Mouse (Mus musculus): ENCODE results near the gene Mslnl.
A peak's percentile ranks its signal among the peaks of the same experiment; 100 is the strongest.
"Not testable (repeated sequence)": the region's sequence is repeated elsewhere in the genome, so short reads cannot be mapped to it uniquely, and the experiment has no call there.

Gene Mslnl

GRCm38 (mm10) chr17:25735745-25736144 lies at the start of gene Mslnl:
TSS of gene Mslnl (plus strand) at chr17:25736042.
- DNase-seq, result no peak

DNA sequence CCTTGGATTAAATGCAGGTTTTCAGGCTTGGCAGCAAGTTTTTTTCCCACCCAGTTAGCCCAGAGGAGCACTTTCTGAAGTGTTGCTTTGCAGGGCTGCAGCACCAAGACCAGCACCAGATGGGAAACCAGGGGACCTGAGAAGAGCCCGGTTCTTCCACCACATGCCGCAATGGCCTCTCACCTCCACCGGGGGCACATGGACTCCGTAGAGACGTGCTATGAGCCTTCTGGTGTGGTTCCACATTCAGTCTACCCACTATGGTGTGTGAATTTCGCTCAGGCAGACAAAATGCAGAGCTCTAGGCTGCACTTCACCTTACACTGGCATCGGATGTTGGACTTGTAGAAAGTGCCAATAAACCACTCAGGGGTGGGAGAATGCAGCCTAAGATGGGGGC lies 49.5 kb upstream of the Mslnl start:
- DNase-seq, result no peak

GRCm38 (mm10) chr17:25688922-25689321 lies 46.9 kb upstream of the Mslnl start:
- no peak for DNase-seq

DNA sequence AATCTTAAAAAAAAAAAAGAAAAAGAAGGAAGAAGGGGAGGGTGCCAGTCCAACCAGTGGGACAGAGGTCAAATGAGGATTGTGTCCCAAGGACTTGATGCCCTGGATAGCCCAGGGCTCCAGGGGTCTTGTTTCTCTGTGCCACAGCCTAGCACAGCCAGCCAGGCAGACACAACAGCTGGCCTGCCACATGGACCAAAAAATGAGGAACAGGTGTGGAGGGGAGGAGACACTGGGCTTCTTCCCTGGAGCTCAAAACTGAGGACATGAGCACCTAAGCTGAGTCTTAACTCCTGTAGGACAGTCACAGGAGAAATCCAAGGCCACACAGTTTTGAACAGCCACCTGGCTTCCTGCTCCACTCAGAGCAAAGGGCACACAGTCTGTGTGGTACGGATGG lies 39.6 kb upstream of the Mslnl start:
- DNase-seq, result no peak

GRCm38 (mm10) chr17:25698446-25698845 lies 37.4 kb upstream of the Mslnl start:
- DNase-seq, result peak; percentile 75

GRCm38 (mm10) chr17:25700863-25701496 lies 34.9 kb upstream of the Mslnl start:
- no peak for DNase-seq

- no peak for DNase-seq
Observed at GRCm38 (mm10) chr17:25709994-25710393, 25.8 kb upstream of the Mslnl start.

- no peak for DNase-seq
Observed at GRCm38 (mm10) chr17:25711136-25711535, 24.7 kb upstream of the Mslnl start.

GRCm38 (mm10) chr17:25715627-25716026 lies 20.2 kb upstream of the Mslnl start:
- no peak for DNase-seq

GRCm38 (mm10) chr17:25716130-25716529 lies 19.7 kb upstream of the Mslnl start:
- no peak for DNase-seq

- peak; percentile 44 for DNase-seq
Observed at GRCm38 (mm10) chr17:25716711-25717637, 18.9 kb upstream of the Mslnl start, which contains the start of gene Gng13. TSS of gene Gng13 (plus strand) at chr17:25717171.

DNA sequence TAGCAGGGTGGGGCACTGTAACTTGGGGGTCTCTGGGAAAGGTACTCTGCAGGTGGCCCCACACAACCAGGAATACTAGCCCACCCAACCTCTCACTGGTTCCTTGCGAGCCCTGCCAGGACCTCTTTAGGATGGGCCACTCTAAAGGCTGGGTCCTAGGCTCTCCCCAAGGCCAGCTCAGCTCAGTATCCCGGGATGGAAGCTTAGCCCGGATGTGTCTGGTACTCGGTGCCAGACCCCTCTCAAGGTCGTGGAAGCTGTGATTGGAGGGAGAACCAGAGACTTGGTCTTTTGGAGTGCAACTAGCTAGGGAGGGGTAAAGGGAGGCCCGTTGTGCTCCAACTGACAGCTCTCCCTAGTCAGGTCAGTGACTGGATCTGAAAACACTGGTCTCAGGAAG lies 18.2 kb upstream of the Mslnl start:
- DNase-seq, result no peak

- no peak for DNase-seq
Observed at GRCm38 (mm10) chr17:25721476-25721875, 14.4 kb upstream of the Mslnl start.

GRCm38 (mm10) chr17:25723470-25723869 lies 12.4 kb upstream of the Mslnl start:
- no peak for DNase-seq

DNA sequence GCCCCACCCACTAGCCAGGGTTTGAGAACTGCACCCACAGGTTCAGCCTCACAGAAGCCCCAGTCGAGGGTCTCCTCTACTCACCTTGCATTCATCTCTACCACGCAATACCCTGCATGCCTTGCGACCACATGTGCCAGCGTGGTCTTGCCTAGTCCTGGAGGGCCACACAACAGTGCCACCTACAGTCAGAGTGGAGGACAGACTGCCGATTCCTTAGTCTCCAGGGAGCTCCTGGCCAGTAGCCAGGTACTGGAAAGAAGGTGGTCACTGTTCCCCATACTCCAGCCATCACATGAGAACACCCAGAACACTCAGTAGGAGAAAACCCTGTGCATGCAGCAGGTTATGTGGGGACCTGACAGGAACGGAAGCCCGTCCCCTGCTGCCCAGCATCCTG lies 11.9 kb upstream of the Mslnl start:
- no peak for DNase-seq

GRCm38 (mm10) chr17:25725264-25725663 lies 10.6 kb upstream of the Mslnl start:
- DNase-seq, result peak; percentile 41

DNA sequence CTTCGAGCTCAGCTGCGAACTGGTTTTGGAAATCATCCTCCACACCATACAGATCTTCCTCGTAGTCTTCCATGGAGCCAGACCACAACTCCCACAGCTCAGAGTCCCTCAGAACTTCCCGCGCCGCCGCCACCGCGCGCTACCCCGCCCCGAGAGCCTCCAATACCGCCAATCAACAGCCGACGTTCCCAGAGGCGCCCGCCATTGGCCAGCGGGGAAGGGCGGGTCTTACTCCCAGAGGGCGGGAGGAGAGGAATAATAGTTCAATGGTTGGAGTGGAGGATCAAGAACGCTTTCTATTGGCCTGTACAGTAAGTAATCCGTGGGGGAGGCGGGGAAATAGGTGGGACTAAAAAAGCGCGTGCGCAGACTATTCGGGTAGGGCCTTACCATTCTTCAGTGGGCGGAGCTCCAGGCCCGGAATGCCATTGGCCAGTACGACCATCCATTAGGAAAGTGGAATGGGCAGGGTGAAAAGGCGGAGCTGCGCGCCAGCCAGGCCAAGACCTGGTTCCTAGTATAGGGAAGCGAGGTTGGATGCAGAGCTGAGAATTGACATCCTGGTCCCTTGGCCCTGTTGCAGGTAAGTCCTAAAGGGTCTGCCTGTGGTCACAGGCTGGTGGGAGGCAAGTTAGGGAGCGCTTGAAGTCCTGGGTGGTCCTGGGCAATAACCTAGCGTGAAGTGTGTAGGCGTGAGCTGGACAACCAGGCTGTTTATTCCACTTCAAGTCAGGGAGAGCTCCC lies 8.4 kb upstream of the Mslnl start, which contains the start of the genes Chtf18 and Rpusd1:
Gene Chtf18 (minus strand): TSS at position 155 of the 744 bp plus-strand sequence.
Gene Rpusd1 (plus strand): TSS at position 406 of the 744 bp plus-strand sequence.
- peak; percentile 100 for DNase-seq

- DNase-seq, result no peak
Observed at GRCm38 (mm10) chr17:25728009-25728270, 7.9 kb upstream of the Mslnl start.

DNA sequence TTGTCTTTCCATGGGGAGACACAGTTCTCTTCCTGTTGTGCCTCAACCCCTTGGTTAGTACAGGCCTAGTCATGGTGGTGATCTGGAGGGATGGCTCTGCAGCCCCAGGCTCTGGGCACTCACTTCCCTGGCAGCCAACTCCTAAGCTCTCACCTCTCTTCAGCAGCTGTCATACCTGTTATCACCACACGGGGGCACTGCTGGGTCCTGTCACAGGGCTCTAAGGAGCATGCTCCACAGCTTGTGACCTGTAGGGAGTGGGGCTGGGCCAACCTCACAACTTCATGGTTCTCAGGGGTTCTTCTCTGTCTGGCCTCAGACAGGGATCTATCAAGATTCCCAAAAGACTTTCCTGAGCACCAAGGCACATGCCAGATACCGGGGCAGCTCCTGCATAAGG lies 3.8 kb upstream of the Mslnl start:
- peak; percentile 87 for DNase-seq

- no peak for DNase-seq
Observed at GRCm38 (mm10) chr17:25735246-25735645, 596 bp upstream of the Mslnl start.

- DNase-seq, result no peak
Observed at GRCm38 (mm10) chr17:25738861-25739260, 3.0 kb downstream of the Mslnl start.

- DNase-seq, result not testable (repeated sequence)
Observed at GRCm38 (mm10) chr17:25741471-25741870, 5.6 kb downstream of the Mslnl start.

- no peak for DNase-seq
Observed at GRCm38 (mm10) chr17:25743831-25744230, 8.0 kb downstream of the Mslnl start.
